Mouse (Mus musculus): ENCODE data around the gene Usp28. TPM values are rescaled to one million over a fixed set of nuclear protein-coding genes. Genes with fewer than 3 reads are reported as not detected.
A peak's percentile ranks its signal among the peaks of the same experiment; 100 is the strongest.

Gene Usp28
- total and polyA plus RNA-seq, 3 experiments, result 10.1 to 33.3 (median 12.2) TPM

GRCm38 (mm10) chr9:49050901-49051300 is 65.7 kb downstream of the Usp28 start:
- ATAC-seq (ENCODE audit: extremely low read depth, insufficient number of reproducible peaks, low FRiP score, poor library complexity, severe bottlenecking) (no peak), DNase-seq (ENCODE audit: low spot score) (no peak)
- H3K4me1 ChIP-seq (ENCODE audit: insufficient read depth, low read depth, low read length), result peaks cover 13% of the 10 kb centered on the region
- H3K36me3 ChIP-seq (replicated peaks), result no peaks in the 10 kb centered on the region
- H3K27me3 ChIP-seq (ENCODE audit: insufficient read depth, low read length), result peaks cover 20% of the 10 kb centered on the region
- H3K9me3 ChIP-seq (replicated peaks), result no peaks in the 10 kb centered on the region
- TF ChIP-seq CTCF (IDR thresholded peaks at IDR 0.05; ENCODE audit: low read depth, low read length), result no peak
- no peak for TF ChIP-seq TAL1 (conservative IDR thresholded peaks at IDR 0.05; ENCODE audit: low read depth, low read length)
- no peak for TF ChIP-seq GATA1 (IDR thresholded peaks at IDR 0.05; ENCODE audit: borderline replicate concordance, low read length)
- TF ChIP-seq GATA2 (IDR thresholded peaks at IDR 0.05; ENCODE audit: borderline replicate concordance, low read depth, low read length), result no peak
- TF ChIP-seq POLR2AphosphoS5 (IDR thresholded peaks at IDR 0.05; ENCODE audit: insufficient replicate concordance, low read depth, low read length), result no peak
- H3K4me3 ChIP-seq (ENCODE audit: low read depth, low read length), result no peak overlapping the region

GRCm38 (mm10) chr9:49051349-49051748 is 66.2 kb downstream of the Usp28 start:
- Histone ChIP-seq H3K4me1 (ENCODE audit: insufficient read depth, low read depth, low read length) (peaks cover 18% of the 10 kb centered on the region), H3K9me3 (replicated peaks) (no peaks in the 10 kb centered on the region), H3K4me3 (ENCODE audit: low read depth, low read length) (no peak overlapping the region), H3K27me3 (ENCODE audit: insufficient read depth, low read length) (peaks cover 20% of the 10 kb centered on the region), H3K36me3 (replicated peaks) (no peaks in the 10 kb centered on the region)
- DNase-seq (ENCODE audit: low spot score) (peak; percentile 30), ATAC-seq (ENCODE audit: extremely low read depth, insufficient number of reproducible peaks, low FRiP score, poor library complexity, severe bottlenecking) (no peak)
- TF ChIP-seq GATA1 (IDR thresholded peaks at IDR 0.05; ENCODE audit: borderline replicate concordance, low read length) (no peak), CTCF (IDR thresholded peaks at IDR 0.05; ENCODE audit: low read depth, low read length) (peak; percentile 64), TAL1 (conservative IDR thresholded peaks at IDR 0.05; ENCODE audit: low read depth, low read length) (no peak), POLR2AphosphoS5 (IDR thresholded peaks at IDR 0.05; ENCODE audit: insufficient replicate concordance, low read depth, low read length) (no peak)

- ATAC-seq (ENCODE audit: extremely low read depth, insufficient number of reproducible peaks, low FRiP score, poor library complexity, severe bottlenecking) (no peak), DNase-seq (ENCODE audit: low spot score) (no peak)
- peaks cover 8% of the 10 kb centered on the region; the same call in 1 of the 2 replicates for H3K27me3 ChIP-seq (ENCODE audit: insufficient read depth, low read length)
- H3K4me3 ChIP-seq (ENCODE audit: low read depth, low read length), result no peak overlapping the region
- H3K9me3 ChIP-seq (replicated peaks), result no peaks in the 10 kb centered on the region
- peaks cover 12% of the 10 kb centered on the region for H3K36me3 ChIP-seq (replicated peaks)
- TF ChIP-seq GATA1 (IDR thresholded peaks at IDR 0.05; ENCODE audit: borderline replicate concordance, low read length) (no peak), CTCF (IDR thresholded peaks at IDR 0.05; ENCODE audit: low read depth, low read length) (no peak), GATA2 (IDR thresholded peaks at IDR 0.05; ENCODE audit: borderline replicate concordance, low read depth, low read length) (no peak)
- H3K4me1 ChIP-seq (ENCODE audit: insufficient read depth, low read depth, low read length), result peaks cover 25% of the 10 kb centered on the region
Observed at GRCm38 (mm10) chr9:49054028-49054427, 68.9 kb downstream of the Usp28 start.

GRCm38 (mm10) chr9:49055333-49056205 is 70.4 kb downstream of the Usp28 start, which contains the start of gene Zw10:
Gene Zw10, plus strand, starts transcription at chr9:49055613.
- Histone ChIP-seq H3K4me3 (ENCODE audit: low read depth, low read length) (peak within 1 kb of the TSS; percentile 82), H3K4me1 (ENCODE audit: insufficient read depth, low read depth, low read length) (peaks cover 25% of the 10 kb centered on the region), H3K27me3 (ENCODE audit: insufficient read depth, low read length) (no peaks in the 10 kb centered on the region), H3K9me3 (replicated peaks) (no peaks in the 10 kb centered on the region), H3K36me3 (replicated peaks) (peaks cover 24% of the 10 kb centered on the region)
- DNase-seq (ENCODE audit: low spot score) (peak; percentile 85), ATAC-seq (ENCODE audit: extremely low read depth, insufficient number of reproducible peaks, low FRiP score, poor library complexity, severe bottlenecking) (peak; percentile 95)
- no peak for TF ChIP-seq CTCF (IDR thresholded peaks at IDR 0.05; ENCODE audit: low read depth, low read length)
- no peak for TF ChIP-seq TAL1 (conservative IDR thresholded peaks at IDR 0.05; ENCODE audit: low read depth, low read length)
- TF ChIP-seq GATA1 (IDR thresholded peaks at IDR 0.05; ENCODE audit: borderline replicate concordance, low read length), result no peak
- TF ChIP-seq POLR2AphosphoS5 (IDR thresholded peaks at IDR 0.05; ENCODE audit: insufficient replicate concordance, low read depth, low read length), result no peak
- TF ChIP-seq GATA2 (IDR thresholded peaks at IDR 0.05; ENCODE audit: borderline replicate concordance, low read depth, low read length), result no peak

GRCm38 (mm10) chr9:49076847-49077246 is 91.7 kb downstream of the Usp28 start:
- Histone ChIP-seq H3K27me3 (ENCODE audit: insufficient read depth, low read length) (no peaks in the 10 kb centered on the region), H3K4me1 (ENCODE audit: insufficient read depth, low read depth, low read length) (no peaks in the 10 kb centered on the region), H3K36me3 (replicated peaks) (peaks cover 86% of the 10 kb centered on the region), H3K4me3 (ENCODE audit: low read depth, low read length) (no peak overlapping the region), H3K9me3 (replicated peaks) (no peaks in the 10 kb centered on the region)
- DNase-seq (ENCODE audit: low spot score) (no peak), ATAC-seq (ENCODE audit: extremely low read depth, insufficient number of reproducible peaks, low FRiP score, poor library complexity, severe bottlenecking) (no peak)
- TF ChIP-seq GATA1 (IDR thresholded peaks at IDR 0.05; ENCODE audit: borderline replicate concordance, low read length) (no peak), GATA2 (IDR thresholded peaks at IDR 0.05; ENCODE audit: borderline replicate concordance, low read depth, low read length) (no peak), POLR2AphosphoS5 (IDR thresholded peaks at IDR 0.05; ENCODE audit: insufficient replicate concordance, low read depth, low read length) (no peak), TAL1 (conservative IDR thresholded peaks at IDR 0.05; ENCODE audit: low read depth, low read length) (no peak), CTCF (IDR thresholded peaks at IDR 0.05; ENCODE audit: low read depth, low read length) (no peak)

- peaks cover 60% of the 10 kb centered on the region for H3K36me3 ChIP-seq (replicated peaks)
- TF ChIP-seq TAL1 (conservative IDR thresholded peaks at IDR 0.05; ENCODE audit: low read depth, low read length), result no peak
- no peak for TF ChIP-seq GATA2 (IDR thresholded peaks at IDR 0.05; ENCODE audit: borderline replicate concordance, low read depth, low read length)
- TF ChIP-seq CTCF (IDR thresholded peaks at IDR 0.05; ENCODE audit: low read depth, low read length), result no peak
- no peak for TF ChIP-seq GATA1 (IDR thresholded peaks at IDR 0.05; ENCODE audit: borderline replicate concordance, low read length)
- TF ChIP-seq POLR2AphosphoS5 (IDR thresholded peaks at IDR 0.05; ENCODE audit: insufficient replicate concordance, low read depth, low read length), result no peak
- H3K9me3 ChIP-seq (replicated peaks), result no peaks in the 10 kb centered on the region
- ATAC-seq (ENCODE audit: extremely low read depth, insufficient number of reproducible peaks, low FRiP score, poor library complexity, severe bottlenecking), result no peak
- no peak for DNase-seq (ENCODE audit: low spot score)
- no peaks in the 10 kb centered on the region for H3K27me3 ChIP-seq (ENCODE audit: insufficient read depth, low read length)
- H3K4me3 ChIP-seq (ENCODE audit: low read depth, low read length), result no peak within 1 kb of the TSS
- H3K4me1 ChIP-seq (ENCODE audit: insufficient read depth, low read depth, low read length), result no peaks in the 10 kb centered on the region
Observed at GRCm38 (mm10) chr9:49081107-49081506, 95.9 kb downstream of the Usp28 start, which contains the start of gene Tmprss5. Gene Tmprss5, plus strand, starts transcription at chr9:49081260.

Data from G1E (cell line).